Mouse (Mus musculus) kidney, adult 2 months (tissue): Measurements from ENCODE around the gene Rfesd. TPM values are rescaled to one million over a fixed set of nuclear protein-coding genes. Genes with fewer than 3 reads are reported as not detected.

Source experiments
- DNase-seq: peaks from one replicate; pipeline ENCODE4 v3.0.0; 2021
- H3K27ac ChIP-seq: fragments of 200-500 bp; 2 replicates; pipeline ENCODE4 v1.5.1; 2012; ENCODE audit warnings: low read depth, low read length, control low read depth, inconsistent platforms; ENCODE audit not compliant: insufficient read depth
- H3K27me3 ChIP-seq: fragments of 200-500 bp; replicated peaks from 2 replicates; pipeline ENCODE4 v1.6.1; 2012; ENCODE audit warnings: mild to moderate bottlenecking, moderate library complexity, low read length, inconsistent platforms; ENCODE audit not compliant: control insufficient read depth, insufficient read depth
- H3K36me3 ChIP-seq: fragments of 200-500 bp; 2 replicates; pipeline ENCODE4 v1.6.1; 2012; ENCODE audit warnings: mild to moderate bottlenecking, moderate library complexity, low read length, inconsistent platforms; ENCODE audit not compliant: control insufficient read depth, insufficient read depth
- H3K4me1 ChIP-seq: fragments of 200-500 bp; 2 replicates; pipeline ENCODE4 v1.6.1; 2011; ENCODE audit warnings: low read length; ENCODE audit not compliant: control insufficient read depth, insufficient read depth
- H3K4me3 ChIP-seq: fragments of 200-500 bp; 2 replicates; pipeline ENCODE4 v1.5.1; 2011; ENCODE audit warnings: mild to moderate bottlenecking, low read depth, low read length, control low read depth; ENCODE audit not compliant: insufficient read depth
- CTCF ChIP-seq: fragments of 200-500 bp; conservative IDR thresholded peaks from 2 replicates; pipeline ENCODE4 v1.5.1; 2011; ENCODE audit warnings: low read depth, mild to moderate bottlenecking, control low read depth, low read length, moderate library complexity, mixed read lengths; ENCODE audit not compliant: insufficient read depth, insufficient read length
- POLR2A ChIP-seq: fragments of 200-500 bp; IDR thresholded peaks from one replicate; pipeline ENCODE4 v1.6.1; 2011; ENCODE audit warnings: low read depth, low read length, control low read depth
- WGBS: fragments of 180-500 bp; shearing (Covaris S2); methylation state at CpG from one replicate; pipeline ENCODE4 v1.1.7; 2018; 5-methylcytosine and 5-hydroxymethylcytosine counted together
- polyA plus RNA-seq: library from polyadenylated mRNA; depleted of rRNA; stranded (reverse); fragments of >200 nt; gene quantifications from 2 replicates; pipeline ENCODE4 v1.2.3, GENCODE M21; 2012; rRNA removed

Gene Rfesd
- polyA plus RNA-seq, 1 experiment: 5.8 TPM

DNA sequence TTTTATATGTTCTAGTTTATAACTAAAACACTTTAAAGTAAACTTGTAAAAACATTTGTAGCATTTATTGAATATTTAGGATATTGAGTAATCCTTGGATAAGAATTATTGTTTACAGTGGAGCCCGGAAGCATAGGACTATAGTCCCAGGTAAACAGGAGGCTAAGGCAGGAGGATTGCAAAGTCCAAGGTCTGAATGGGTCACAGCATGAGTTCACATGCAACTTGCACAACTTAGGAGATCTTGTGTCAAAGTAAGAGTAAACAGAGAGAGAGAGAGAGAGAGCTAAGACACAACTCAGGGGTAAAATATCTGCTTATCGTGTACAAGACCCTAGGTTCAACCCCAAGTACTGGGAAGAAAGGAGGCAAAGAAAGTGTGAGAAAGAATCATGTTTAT is 41.9 kb downstream of the Rfesd start:
- DNase-seq: no peak
- H3K4me1 ChIP-seq: no peaks in the 10 kb centered on the region
- WGBS: 76% methylated on average over 2 of the region's 2 CpGs

DNA sequence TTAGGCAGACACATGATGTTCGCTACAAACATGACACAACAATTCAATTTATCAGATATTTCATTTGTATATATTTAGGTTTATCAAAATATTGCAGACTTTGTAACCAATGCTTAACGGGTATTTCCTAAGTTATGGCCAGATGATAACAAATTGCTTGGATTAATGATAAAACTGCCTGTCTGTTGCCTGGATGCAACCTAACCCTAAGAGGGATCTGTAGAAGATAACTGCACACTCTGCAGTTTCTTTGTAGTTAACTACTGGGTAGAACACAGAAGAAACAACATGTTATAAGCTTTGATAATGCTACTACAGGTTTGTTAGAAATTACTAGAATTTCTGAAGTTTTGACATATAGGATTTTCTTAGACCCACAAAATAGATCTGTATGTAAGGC is 42.3 kb downstream of the Rfesd start:
- H3K36me3 ChIP-seq: no peaks in the 10 kb centered on the region
- H3K4me3 ChIP-seq: no peak overlapping the region
- DNase-seq: no peak
- WGBS: 74% methylated on average over 2 of the region's 2 CpGs
- no peak for TF ChIP-seq CTCF
- TF ChIP-seq POLR2A: no peak
- H3K27ac ChIP-seq: no peak overlapping the region
- no peaks in the 10 kb centered on the region for H3K27me3 ChIP-seq
- H3K4me1 ChIP-seq: no peaks in the 10 kb centered on the region

More for the DNA sequence above, 41.9 kb downstream of the Rfesd start:
- Histone ChIP-seq H3K27me3 (no peaks in the 10 kb centered on the region), H3K36me3 (no peaks in the 10 kb centered on the region), H3K27ac (no peak overlapping the region), H3K4me3 (no peak overlapping the region)
- no peak for TF ChIP-seq POLR2A
- no peak for TF ChIP-seq CTCF

DNA sequence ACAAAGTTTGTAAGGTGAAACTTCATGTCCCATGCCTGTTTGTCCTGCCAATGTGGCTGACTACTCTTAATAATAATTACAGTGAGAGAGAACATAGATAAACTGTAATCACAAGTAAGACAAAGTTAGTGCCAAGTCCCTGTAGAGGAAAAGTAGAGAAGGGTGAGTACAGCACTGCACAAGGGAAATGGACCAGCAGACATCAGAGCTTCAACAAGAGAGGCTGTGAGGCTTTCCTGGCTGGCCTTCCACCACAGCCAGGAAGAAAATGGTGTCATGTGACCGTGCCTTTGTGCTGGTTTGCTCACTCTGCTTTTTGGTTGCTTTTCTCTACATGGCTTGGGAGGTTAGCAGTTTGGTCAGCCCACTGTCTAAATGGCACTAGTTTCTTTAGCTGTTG is 42.9 kb downstream of the Rfesd start:
- Histone ChIP-seq H3K27ac (no peak overlapping the region), H3K36me3 (no peaks in the 10 kb centered on the region), H3K4me1 (no peaks in the 10 kb centered on the region), H3K4me3 (no peak overlapping the region), H3K27me3 (no peaks in the 10 kb centered on the region)
- DNase-seq: no peak
- TF ChIP-seq POLR2A (no peak), CTCF (no peak)
- 67% methylated on average over 1 of the region's 1 CpGs for WGBS

DNA sequence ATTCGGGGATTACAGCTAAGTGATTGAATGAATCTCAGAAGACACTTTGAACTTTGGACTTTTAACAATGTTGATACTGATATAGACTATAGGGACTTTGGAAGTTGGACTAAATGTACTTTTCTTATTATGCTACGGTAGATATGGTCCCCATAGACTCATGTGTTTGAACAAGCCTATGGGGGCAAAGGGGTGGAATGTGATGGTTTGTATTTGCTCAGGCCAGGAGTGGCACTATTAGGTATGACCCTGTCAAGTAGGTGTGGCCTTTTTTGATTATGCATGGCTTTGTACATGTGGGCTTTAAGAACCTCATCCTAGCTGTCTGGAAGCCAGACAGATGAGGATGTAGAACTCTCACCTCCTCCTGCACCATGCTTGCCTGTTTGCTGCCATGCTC is 44.0 kb downstream of the Rfesd start:
- Histone ChIP-seq H3K4me1 (no peaks in the 10 kb centered on the region), H3K27me3 (no peaks in the 10 kb centered on the region; the same call in 1 of the 2 replicates), H3K36me3 (no peaks in the 10 kb centered on the region), H3K4me3 (no peak overlapping the region), H3K27ac (no peak overlapping the region)
- no peak for DNase-seq
- TF ChIP-seq CTCF (no peak), POLR2A (no peak)
- WGBS: 78% methylated on average over 2 of the region's 2 CpGs

DNA sequence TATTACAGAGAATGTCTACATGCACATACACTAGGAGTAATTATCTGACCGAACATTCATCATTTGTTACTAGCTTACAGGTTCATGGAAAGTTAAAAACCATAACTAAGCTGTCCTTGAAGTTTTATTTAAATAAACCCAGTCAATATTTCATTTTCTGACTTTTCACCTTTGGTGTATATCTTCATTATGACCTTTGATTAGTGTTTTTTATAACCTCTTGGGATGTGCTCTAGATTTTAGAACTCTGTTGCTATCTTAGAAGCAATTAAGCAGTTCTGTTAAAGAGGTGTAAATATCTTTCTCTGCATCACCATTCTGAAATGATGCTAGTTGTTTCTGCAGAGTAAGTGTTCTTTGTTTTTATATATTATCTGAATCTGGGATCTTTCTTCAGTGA is 51.7 kb downstream of the Rfesd start, which contains the start of gene Spata9:
Spata9 (plus strand) TSS at position 301 of the 400 bp plus-strand sequence.
- 80% methylated on average over 1 of the region's 1 CpGs for WGBS
- no peak for TF ChIP-seq POLR2A
- TF ChIP-seq CTCF: no peak
- DNase-seq: no peak
- no peak within 1 kb of the TSS for H3K27ac ChIP-seq
- H3K4me1 ChIP-seq: no peaks in the 10 kb centered on the region
- no peaks in the 10 kb centered on the region; the same call in 1 of the 2 replicates for H3K27me3 ChIP-seq
- no peaks in the 10 kb centered on the region for H3K36me3 ChIP-seq
- H3K4me3 ChIP-seq: no peak within 1 kb of the TSS

DNA sequence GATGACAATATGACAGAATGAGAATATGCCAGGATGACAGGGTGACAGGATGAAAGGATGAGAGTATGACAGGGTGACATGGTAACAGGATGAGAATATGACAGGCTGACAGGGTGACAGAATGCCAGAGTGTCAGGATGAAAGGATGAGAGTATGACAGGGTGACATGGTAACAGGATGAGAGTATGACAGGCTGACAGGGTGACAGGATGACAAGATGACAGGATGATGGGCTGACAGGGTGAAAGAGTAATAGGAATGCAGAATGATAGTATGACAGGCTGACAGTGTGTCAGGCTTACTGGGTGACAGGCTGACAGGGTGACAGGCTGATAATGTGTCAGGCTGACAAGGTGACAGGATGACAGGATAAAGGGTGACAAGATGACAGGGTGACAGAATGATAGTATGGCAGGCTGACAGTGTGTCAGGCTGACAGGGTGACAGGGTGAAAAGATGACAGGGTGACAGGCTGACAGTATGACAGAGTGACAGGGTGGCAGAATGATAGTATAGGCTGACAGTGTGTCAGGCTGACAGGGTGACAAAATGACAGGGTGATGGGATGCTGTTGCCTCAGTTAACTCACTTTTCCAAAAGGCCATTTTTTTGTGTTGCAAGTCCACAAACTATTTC is 63.0 kb downstream of the Rfesd start:
- TF ChIP-seq POLR2A: no peak
- TF ChIP-seq CTCF: no peak
- Histone ChIP-seq H3K27me3 (no peaks in the 10 kb centered on the region), H3K4me3 (no peak overlapping the region), H3K27ac (no peak overlapping the region), H3K4me1 (no peaks in the 10 kb centered on the region), H3K36me3 (no peaks in the 10 kb centered on the region)
- DNase-seq: no peak

Other genes with a start within 250 kb of the Rfesd start
- gene Glrx, start 178.9 kb downstream of the Rfesd start, polyA plus RNA-seq: 47.1 and 56.4 TPM in 2 replicates
- gene Rhobtb3, start 74.8 kb downstream of the Rfesd start, polyA plus RNA-seq: 2.6 and 3.7 TPM in 2 replicates
- not detected in 2 replicates for gene Spata9, start 51.6 kb downstream of the Rfesd start, polyA plus RNA-seq
- gene Gpr150, start 38.3 kb upstream of the Rfesd start, polyA plus RNA-seq: 0.39 and 0.41 TPM in 2 replicates
- 8.6 and 9.0 TPM in 2 replicates for gene Arsk, start 79.9 kb upstream of the Rfesd start, polyA plus RNA-seq
- gene Ttc37, start 80.0 kb upstream of the Rfesd start, polyA plus RNA-seq: 6.4 and 6.9 TPM in 2 replicates